Mouse (Mus musculus): ENCODE measurements at regions not wholly inside any gene's neighbourhood (a gene's known extent, or its start where the extent isn't known, plus 50 kb on each side); places are given as distances from the start of the nearest gene placed in this dataset.

DNA sequence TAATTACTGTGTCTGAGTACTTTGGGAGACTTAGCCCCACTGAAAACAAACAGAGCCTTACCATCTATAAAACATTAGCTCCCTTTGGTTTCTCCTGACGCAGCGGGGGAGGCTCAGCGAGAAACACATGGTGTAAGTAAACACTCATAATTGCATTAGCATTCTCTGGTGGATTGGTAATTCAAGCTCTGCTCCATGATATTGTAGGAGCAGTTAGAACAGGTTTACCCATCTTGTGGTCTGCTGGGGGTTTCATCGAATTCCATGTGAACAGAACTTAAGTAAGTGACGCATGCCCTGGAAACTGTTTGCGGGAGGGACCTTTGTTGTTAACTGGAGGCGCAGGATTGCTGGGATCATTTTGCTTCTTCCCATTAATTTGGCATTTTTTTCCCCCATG is 249.2 kb upstream of the Fam241a start:
- intact Hi-C loops (cut with DNase I): no loop called here

DNA sequence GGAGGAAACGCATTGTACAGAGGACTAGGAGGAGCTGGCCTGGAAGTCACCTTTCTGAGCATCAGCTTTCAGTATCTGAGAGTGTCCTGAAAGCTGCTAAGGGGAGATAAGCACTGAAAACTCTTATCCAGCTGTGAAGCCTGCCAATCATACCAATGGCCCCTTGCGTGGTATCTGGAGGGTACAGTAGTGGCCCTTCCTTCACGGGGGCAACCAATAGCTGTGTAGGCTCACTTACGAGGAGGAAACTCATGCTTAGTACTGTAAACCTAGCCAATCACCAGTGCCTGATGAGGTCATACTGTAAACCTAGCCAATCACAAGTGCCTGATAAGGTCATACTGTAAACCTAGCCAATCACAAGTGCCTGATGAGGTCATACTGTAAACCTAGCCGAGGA is 231.7 kb upstream of the Fam241a start:
- intact Hi-C loops (cut with DNase I): no loop called here
- DNase-seq: no peak

More for the DNA sequence above, 249.2 kb upstream of the Fam241a start:
- no peak for DNase-seq

DNA sequence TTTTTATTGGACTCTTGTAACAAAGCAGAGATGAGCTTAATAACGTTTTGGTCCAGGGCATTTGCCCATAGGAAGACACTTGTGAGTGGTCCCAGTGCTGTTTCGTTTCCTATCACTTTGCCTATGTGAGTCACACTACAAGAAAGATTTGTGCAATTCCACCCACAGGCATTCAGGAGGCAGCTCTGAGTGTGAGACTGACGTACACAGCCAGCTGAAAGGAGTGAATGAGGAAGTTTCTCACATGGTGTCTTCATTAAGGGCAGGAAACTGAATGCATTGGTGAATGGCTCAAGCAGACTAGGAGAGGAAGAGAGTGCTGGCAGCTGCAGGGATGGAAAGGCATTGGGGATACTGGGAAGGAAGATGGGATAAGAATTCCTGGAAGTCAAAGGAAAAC is 230.5 kb upstream of the Fam241a start:
- intact Hi-C loops (cut with DNase I): no loop called here
- no peak for DNase-seq

DNA sequence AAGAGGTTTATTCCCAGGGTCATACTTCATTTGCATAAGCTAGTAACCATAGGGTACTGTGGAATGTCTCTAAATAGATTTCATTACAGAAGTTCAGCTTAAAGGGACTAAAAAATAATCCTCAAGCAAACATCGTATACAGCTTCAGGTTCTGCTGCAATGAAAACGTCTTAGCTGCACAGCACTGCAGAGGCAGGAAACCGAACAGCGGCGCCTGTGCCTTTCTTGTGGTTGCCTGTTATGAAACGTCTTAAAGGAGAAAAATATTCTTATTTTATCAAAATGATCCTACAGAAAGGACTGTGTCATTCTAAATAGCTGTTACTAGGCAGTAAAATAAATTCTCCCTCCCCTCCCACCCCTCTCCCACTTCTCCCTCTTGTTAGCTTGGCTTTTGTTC is 226.0 kb upstream of the Fam241a start:
- DNase-seq: no peak
- intact Hi-C loops (cut with DNase I): no loop called here

DNA sequence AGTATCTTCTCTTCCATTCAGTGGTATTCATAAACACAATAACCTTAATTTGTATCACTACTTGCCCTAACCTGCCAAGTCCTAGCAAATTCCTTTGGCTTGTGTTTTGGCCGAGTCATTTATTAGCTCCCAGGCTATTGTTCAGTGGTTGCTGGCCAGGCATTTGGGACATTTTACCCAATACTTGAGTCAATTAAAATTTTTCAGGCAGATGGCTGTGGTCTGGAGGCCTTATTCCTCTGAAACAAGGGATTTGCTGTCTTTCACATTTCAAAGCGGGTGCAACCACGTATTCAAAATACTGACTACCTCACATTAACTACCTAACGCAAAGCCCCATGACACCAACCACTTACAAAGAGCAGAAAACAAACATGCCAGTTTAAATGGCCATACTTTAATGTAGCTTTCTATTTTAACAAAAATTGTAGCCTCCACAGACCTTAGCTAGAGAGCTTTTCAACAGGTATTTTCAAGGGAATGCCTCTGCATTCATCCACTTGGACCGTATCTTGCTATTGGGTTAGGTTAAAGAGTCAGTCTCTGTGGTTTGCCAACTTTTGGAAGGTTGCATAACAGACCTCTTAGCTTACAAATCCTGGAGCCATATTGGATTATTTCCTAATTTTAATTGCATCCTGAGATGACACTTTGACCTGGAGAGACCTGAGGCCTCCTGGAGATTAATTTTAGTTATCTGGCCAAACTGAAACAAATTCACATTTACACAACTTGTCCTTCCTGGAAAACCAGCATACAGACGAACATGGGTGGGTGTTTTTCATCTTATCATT is 224.7 kb upstream of the Fam241a start:
- DNase-seq: no peak
- intact Hi-C loops (cut with DNase I): no loop called here

DNA sequence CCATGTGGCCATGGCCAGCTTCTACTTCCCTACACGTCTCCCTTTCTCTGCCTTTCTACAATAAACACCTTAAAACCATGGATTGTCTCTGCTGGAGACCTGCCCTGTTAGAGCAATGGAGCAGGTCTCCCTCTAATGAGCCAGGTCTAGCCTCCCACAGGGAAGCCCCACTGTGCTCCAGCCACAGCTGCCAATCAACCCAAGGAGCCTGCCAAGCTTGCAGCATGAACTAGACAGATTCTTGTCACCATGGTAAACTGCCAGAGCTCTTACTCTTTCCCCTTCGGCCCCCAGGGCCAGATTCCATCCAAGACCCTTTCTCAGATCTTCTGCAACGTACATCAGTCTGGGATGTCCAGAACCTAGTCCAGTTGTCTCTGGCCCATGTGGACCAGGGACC is 217.1 kb upstream of the Fam241a start:
- no peak for DNase-seq
- intact Hi-C loops (cut with DNase I): no loop called here

DNA sequence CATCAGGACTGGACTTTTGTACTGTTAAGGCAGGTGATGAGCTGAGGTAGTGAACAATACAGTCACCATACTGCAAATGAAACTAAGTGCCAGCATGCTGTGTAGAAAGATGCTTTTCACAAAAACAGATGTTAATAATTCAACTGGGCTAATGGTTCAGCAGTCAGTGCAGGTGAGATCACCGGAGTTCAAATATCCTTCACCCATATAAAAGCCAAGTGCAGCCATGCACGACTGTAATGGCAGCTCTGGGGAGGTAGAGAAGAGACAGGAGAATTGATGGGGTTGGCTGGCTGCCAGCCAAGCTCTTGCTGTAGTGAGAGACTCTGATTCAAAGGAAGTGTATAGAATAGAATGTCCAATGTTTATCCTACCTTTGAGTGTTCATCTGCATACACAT is 214.3 kb upstream of the Fam241a start:
- no peak for DNase-seq
- intact Hi-C loops (cut with DNase I): no loop called here

DNA sequence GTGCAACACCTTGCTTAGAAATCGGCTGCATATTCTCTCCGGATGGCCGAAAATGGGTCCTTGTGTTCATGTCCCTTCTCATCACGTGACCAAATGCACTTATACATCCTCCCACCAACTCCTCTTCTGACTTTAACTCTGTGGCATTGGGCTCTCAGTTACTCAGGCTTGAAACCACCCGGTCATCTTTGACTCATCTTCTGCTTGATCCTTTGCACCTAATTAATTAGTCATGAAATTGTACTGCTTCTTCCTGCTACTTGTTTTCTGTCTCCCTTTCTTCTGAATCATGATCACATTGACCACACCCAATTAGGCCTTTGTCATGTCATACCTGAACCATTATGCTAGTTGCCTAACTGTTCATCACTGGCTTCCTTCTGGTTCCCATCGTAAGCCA is 208.4 kb upstream of the Fam241a start:
- intact Hi-C loops (cut with DNase I): no loop called here
- no peak for DNase-seq

DNA sequence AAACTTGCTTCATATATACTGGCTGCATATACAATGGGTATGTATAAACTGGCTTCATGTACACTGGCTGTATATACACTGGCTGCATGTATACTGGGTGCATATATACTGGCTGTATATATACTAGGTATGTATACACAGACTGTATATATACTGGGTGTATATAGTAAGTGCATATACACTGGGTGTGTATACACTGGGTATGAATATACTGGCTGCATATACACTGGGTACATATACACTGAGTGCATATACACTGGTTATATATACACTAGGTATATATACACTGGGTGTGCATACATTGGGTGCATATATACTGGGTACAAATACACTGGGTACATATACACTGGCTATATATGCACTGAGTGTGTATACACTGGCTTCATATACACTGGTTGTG is 196.9 kb upstream of the Fam241a start:
- intact Hi-C loops (cut with DNase I): loop anchor here (5.0 kb wide), 1 partner anchor 244 kb away; no protein-coding TSS in a partner anchor

DNA sequence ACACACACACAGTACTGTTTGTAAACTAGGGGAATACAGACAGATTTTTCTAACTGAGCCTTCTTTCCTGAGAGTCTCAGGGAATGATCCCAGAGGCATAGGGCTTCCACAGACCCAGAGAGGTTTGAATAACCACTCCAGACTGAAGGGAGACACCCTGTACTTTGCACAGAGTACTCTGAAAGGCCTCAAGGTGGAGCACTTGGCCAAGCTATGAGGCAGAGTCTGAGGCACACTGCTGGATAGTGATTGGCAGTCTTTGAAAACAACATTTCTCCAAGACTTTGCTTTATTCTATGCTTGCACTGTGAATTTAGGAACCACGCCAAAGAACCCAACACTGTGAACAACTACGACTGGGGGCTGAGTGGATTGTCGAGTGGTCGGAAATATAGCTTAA is 192.1 kb upstream of the Fam241a start:
- peak; percentile 4 to 7 for DNase-seq
- intact Hi-C loops (cut with DNase I): no loop called here

More for the DNA sequence above, 196.9 kb upstream of the Fam241a start:
- DNase-seq: no peak

DNA sequence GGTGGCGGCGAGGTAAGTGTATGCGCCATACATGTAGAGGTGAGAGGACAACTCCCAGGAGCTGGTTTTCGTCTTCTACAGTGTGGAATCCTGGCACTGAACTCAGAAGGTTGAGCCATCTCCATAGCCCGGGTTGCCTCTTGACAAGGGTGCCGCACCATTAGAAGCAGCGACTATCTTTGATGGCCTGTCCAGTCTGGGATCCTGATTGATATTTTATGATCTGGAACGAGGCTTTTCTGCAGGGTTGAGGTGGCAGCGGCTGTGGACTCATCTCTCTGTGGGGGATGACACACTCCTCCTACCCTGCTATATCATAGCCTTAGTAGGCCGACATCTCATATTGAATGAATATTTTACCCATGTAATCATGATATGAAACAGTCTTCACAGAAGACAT is 191.0 kb upstream of the Fam241a start:
- intact Hi-C loops (cut with DNase I): no loop called here
- DNase-seq: no peak

DNA sequence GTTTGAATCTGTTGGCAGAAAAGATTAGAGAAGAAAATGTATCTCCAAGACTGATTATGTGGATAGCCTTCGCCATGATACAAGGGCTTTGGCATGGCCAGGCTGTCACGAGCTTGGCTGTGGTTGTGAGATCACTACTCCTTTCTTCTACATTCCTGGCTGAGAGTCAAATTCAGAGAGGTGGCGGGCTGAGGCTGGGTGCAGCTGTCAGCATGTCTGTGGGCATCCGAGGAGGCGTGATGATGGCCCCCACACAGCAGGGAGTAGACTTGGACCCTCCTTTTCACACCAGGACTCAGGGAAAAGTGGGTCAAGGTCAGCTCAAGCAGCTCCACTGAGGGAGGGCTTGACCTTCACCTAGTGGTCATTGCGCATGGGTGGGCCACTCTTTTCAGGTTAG is 186.3 kb upstream of the Fam241a start:
- intact Hi-C loops (cut with DNase I): no loop called here
- DNase-seq: peak in 1 of 2 experiments; percentile 6

DNA sequence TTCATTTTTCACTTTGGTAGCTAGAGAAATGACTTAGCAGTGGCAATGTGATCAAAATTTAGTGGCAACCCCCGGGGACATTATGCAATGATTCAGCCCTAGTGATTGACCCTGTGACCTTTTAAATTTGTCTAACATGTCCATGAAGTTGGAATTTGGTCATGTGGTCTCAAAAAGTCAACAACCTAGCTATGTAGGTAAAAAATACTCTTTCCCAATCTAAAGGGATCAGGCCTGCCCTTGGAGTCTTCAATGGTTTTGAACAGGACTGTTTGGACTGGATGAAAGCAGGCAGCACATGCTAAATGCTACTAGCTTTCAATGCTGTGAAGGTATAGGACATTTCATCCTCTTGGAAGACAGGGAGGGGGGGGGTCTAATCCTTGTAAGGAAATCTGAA is 185.3 kb upstream of the Fam241a start:
- intact Hi-C loops (cut with DNase I): no loop called here
- no peak for DNase-seq

DNA sequence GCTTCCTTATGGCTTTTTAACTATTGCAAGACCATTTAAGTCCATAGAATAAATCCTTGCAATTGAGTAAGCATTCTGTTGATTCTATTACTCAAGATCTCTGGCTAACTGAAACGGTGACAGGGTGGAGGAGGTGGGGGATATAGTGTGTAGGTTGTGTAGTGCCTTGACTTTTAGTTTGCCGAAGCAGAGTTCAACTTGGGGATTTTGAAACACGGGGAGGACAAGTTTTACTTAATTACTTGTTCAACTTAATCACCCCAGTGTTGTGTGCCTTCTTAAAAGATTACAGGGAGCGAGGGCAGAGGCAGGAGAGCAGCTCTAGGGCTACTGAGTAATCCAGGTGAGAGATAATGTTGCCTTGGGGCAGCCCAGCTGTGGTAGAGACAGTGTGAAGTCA is 171.7 kb upstream of the Fam241a start:
- intact Hi-C loops (cut with DNase I): no loop called here
- no peak for DNase-seq

DNA sequence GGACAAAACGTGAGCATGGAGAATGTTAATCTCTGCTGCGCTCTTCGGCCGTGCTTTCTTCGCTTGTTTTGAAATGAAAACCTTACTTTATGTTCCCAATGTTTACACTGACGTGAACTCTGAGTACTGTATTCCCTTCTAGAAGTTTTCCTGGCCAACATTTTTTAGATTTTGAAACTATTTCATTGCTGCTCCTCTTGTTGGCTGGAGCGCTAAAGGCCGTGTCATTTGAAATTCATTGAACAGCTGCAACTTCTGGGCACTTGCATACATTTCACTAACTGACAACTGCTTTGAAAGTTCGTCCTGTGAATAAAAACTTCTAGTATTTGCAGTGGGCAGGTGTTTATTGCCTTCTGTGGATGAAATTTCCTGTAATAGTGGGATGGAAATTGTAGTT is 157.9 kb upstream of the Fam241a start:
- intact Hi-C loops (cut with DNase I): no loop called here
- no peak for DNase-seq

DNA sequence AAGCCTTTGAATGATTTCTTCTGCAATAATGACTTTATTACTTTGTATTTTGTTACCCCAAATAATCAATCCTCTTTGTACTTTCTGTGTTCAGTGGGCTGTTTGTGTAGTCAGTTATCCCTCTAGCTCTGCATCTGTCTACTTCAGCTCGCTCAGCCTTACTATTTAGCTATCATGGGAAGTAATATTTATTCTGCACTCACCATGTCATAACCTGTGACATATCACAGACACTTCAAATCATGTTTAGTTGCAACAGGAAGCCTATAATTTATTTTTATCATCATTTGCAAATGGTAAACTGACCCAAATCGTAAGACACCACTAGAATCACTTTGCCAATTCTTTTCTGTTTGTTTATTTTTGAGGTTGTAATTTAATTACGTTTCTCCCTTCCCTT is 147.6 kb upstream of the Fam241a start:
- intact Hi-C loops (cut with DNase I): no loop called here
- DNase-seq: no peak

DNA sequence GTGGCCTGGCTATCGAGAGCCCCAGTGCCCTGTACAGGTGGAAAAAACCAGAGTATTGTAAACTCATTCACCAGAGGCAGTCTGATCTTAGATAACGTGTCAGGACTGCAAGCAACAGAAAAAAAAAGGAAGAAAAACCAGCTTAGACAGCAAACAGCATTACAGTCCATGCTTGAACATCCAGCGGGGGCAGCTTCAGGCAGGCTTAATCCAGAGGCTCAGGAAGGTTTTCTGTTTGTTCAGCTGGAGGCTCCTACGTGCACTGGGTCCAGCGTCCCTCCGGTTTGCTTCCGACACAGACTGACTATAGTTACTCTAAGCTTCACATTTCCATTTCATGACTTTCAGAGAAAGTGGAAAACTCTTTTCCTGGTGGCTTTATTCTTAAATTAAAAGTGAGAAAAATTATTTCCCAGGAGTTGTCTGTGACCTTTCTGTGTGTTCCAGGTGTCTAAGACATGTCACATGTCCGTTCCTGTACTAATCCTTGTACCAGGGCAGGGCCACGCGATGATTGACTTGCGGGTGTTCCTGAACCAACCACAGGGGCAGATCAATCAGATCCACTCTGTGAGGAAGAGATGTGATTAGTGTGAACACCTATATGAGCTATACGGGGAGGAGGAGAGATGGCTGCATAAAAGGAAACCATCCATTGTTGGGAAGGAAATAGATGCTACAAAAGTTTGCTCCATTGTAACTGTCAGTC is 144.4 kb upstream of the Fam241a start:
- intact Hi-C loops (cut with DNase I): no loop called here
- DNase-seq: no peak

DNA sequence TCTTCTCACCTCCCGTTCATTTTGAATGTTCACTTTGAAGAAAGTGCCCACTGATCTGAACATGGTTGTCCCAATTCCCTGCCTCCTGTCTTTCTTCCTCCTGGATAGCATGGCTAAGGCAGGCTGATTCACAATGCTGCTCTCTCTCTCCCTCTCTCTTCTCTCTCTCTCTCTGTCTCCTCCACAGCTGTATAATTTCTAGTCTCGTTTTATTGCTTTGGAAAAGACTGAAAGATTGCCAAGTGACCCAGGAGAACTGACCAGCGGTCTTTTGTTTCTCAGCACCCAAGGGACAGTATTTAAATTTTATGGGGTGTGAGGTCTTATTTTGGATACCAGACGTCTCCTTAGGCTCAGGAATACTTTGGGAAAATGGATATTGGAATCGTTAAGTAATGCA is 143.1 kb upstream of the Fam241a start:
- intact Hi-C loops (cut with DNase I): no loop called here
- DNase-seq: no peak

DNA sequence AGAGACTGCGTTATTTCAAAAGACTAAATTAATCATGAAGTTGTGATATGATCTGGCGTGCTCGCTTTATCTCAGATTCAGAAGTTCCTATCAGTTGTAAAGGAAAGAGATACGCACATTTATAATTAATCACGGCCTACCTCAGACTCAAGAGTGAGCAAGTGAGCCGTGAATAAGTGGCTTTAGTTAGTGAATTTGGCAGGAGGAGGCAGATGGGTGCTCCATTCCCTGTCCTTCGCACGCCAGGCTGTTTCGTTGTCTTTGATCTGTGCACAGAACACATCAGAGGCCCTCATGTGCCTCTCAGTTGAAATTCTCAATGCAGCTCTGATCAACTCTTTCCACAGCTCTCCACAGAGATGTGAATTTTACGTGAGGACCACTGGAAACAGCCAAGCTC is 140.4 kb upstream of the Fam241a start:
- intact Hi-C loops (cut with DNase I): no loop called here
- DNase-seq: no peak

DNA sequence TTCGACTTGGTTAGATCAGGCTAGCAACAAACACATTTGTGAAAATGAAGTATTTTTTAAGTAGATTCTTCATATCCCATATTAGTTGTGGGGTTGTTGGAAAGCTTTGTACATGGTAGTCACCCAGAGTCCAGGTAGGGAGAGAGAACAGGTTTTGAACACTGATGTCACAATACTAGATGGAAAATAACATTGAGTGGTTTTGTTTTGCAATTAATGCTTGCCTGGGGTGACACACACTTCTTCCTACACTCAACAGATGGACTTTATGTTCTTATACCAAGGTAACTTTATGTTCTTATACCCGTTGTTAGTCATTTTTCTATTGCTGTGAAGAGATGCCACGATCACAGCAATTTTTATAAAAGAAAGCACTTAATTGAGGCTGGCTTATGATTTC is 134.2 kb upstream of the Fam241a start:
- DNase-seq: no peak
- intact Hi-C loops (cut with DNase I): no loop called here

DNA sequence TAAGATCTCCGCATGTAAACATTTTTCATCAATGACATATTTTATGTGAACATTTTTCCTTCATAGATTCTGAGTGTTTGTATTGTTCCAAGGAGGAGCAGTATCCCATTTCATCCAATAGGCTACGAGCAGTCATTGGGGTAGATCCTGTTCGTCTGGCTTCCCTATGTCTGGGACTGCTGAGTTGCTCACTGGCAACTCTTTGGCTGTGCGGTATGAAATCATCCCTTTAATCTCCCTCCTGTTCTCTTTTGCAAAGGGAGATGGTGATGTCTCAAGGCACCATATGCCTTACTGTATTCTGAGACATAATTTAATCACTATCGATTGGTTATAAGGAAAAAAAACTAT is 133.4 kb upstream of the Fam241a start:
- intact Hi-C loops (cut with DNase I): no loop called here
- DNase-seq: no peak

DNA sequence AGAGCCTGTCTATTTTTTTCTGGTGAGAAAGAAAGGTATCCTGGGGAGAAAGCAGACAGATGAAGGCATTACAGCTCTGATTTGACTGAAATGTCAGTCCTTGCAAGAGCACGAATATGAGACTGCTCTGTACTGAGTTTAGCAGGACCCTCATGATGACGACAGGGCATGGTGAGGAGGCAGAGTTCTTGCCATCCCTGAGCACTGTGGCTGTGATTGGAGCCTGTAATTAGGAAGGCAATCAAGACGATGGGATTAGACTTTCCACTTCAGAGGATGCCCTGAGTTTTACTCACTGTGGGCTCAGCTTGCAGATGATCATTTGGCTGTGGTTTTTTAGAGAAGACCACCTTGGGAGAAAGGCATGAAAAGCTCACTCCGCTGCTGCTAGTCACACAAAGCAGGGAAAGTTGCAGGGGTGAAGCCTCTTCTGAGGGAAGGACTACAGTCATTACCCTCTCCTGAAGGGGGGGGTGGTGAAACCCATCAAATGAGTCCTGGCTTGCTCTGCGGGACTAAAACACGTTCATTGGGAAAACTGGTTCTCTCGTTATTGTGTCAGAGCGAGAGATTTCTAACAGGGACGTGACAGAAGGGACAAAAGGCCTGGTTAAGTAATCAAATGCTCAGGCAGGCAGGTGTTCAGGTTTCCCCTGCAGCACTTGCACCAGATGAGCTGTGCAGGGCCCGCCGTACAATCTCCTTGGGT is 132.9 kb upstream of the Fam241a start:
- intact Hi-C loops (cut with DNase I): no loop called here
- no peak for DNase-seq

All from heart, postnatal 14 days (tissue).